ENCODE assay signal across 8 mouse cellular contexts in the genomic region with DNA sequence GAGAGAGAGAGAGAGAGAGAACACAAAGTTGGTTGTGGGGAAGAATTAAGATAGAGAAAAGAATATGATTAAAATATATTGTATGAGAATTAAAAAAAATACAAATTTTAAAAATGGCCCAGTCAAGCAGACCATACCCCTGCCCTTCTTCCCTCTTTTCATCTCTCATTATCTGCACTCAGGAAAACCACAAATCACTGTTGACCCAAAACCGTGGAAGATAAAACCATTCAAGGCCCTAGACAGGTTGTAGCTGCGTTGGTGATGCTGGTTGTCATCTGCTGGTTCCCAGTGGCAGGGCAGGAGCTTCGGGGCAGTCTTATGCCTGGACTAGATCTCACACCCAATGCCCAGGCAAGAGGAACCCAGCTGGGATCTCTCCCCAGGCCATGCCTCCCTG.
DNase-seq lines count a peak whose midpoint lies in the region; ATAC-seq and TF ChIP-seq lines count a peak whose summit lies in the region.

No protein-coding gene starts in this region.

- no peak for DNase-seq in heart, embryonic 10.5 days (ENCODE audit: low spot score)
- no peak for DNase-seq in heart, adult 8-10 months (ENCODE audit: low spot score)
- no peak for DNase-seq in lung, postnatal 0 days (ENCODE audit: low spot score)
- no peak for DNase-seq in lung, adult 18-20 months
- DNase-seq in midbrain, postnatal 0 days (ENCODE audit: low spot score), result no peak
- DNase-seq in cerebellum, adult 11 months, result no peak
- no peak for DNase-seq in adrenal gland, postnatal 25 days

- TF ChIP-seq EP300 in lung, postnatal 0 days (IDR thresholded peaks at IDR 0.05), result no peak

- H3K36me3 ChIP-seq in heart, embryonic 10.5 days, result no peaks in the 10 kb centered on the region
- no peaks in the 10 kb centered on the region for H3K36me3 ChIP-seq in lung, postnatal 0 days (ENCODE audit: insufficient read depth, low read length)
- H3K36me3 ChIP-seq in intestine, embryonic 15.5 days, result no peaks in the 10 kb centered on the region
- H3K36me3 ChIP-seq in midbrain, postnatal 0 days (ENCODE audit: insufficient read depth, low read length), result no peaks in the 10 kb centered on the region

- peak overlapping the region; percentile 35; the same call in 1 of the 2 replicates for H3K4me2 ChIP-seq in lung, postnatal 0 days (replicated peaks; ENCODE audit: low read depth, low read length)
- H3K4me2 ChIP-seq in intestine, embryonic 15.5 days (replicated peaks), result no peak overlapping the region
- H3K4me2 ChIP-seq in midbrain, postnatal 0 days (ENCODE audit: low read depth, low read length, poor library complexity, severe bottlenecking), result 0 out of 2 replicates have a peak overlapping the region, but pooled peaks have one; percentile 7

- no peaks in the 10 kb centered on the region for H3K9me3 ChIP-seq in heart, embryonic 10.5 days
- no peaks in the 10 kb centered on the region for H3K9me3 ChIP-seq in lung, postnatal 0 days (ENCODE audit: low read length)
- no peaks in the 10 kb centered on the region for H3K9me3 ChIP-seq in intestine, embryonic 15.5 days
- H3K9me3 ChIP-seq in midbrain, postnatal 0 days (ENCODE audit: low read length), result no peaks in the 10 kb centered on the region

- 32% methylated on average over 3 of the region's 3 CpGs for WGBS in heart, embryonic 10.5 days
- 54% methylated on average over 3 of the region's 3 CpGs for WGBS in lung, postnatal 0 days
- 59% methylated on average over 3 of the region's 3 CpGs for WGBS in intestine, embryonic 15.5 days
- WGBS in midbrain, postnatal 0 days, result 57% methylated on average over 3 of the region's 3 CpGs

- H3K4me1 ChIP-seq in heart, embryonic 10.5 days, result peaks cover 65% of the 10 kb centered on the region
- peaks cover 24% of the 10 kb centered on the region; the same call in 1 of the 2 replicates for H3K4me1 ChIP-seq in lung, postnatal 0 days (ENCODE audit: insufficient read depth, low read depth, low read length)
- H3K4me1 ChIP-seq in intestine, embryonic 15.5 days (replicated peaks), result peaks cover 50% of the 10 kb centered on the region
- peaks cover 3% of the 10 kb centered on the region; the same call in 1 of the 2 replicates for H3K4me1 ChIP-seq in midbrain, postnatal 0 days (ENCODE audit: insufficient read depth, low read length)

- TF ChIP-seq CTCF in lung, postnatal 0 days (IDR thresholded peaks at IDR 0.05), result no peak
- no peak for TF ChIP-seq CTCF in midbrain, postnatal 0 days (IDR thresholded peaks at IDR 0.05)

- no peak overlapping the region for H3K9ac ChIP-seq in lung, postnatal 0 days (replicated peaks; ENCODE audit: low read depth)
- no peak overlapping the region for H3K9ac ChIP-seq in intestine, embryonic 15.5 days
- H3K9ac ChIP-seq in midbrain, postnatal 0 days (replicated peaks; ENCODE audit: low read length, poor library complexity, severe bottlenecking), result no peak overlapping the region

- peak overlapping the region; percentile 44 for H3K4me3 ChIP-seq in heart, embryonic 10.5 days
- no peak overlapping the region for H3K4me3 ChIP-seq in lung, postnatal 0 days (ENCODE audit: low read depth, low read length)
- no peak overlapping the region for H3K4me3 ChIP-seq in intestine, embryonic 15.5 days (replicated peaks)
- no peak overlapping the region for H3K4me3 ChIP-seq in midbrain, postnatal 0 days (ENCODE audit: low read depth, low read length)

- ATAC-seq in lung, postnatal 0 days, result no peak
- ATAC-seq in intestine, embryonic 15.5 days, result no peak
- no peak for ATAC-seq in midbrain, postnatal 0 days (ENCODE audit: low FRiP score)

- H3K27ac ChIP-seq in heart, embryonic 10.5 days, result peak overlapping the region; percentile 88
- H3K27ac ChIP-seq in lung, postnatal 0 days (ENCODE audit: low read length), result peak overlapping the region; percentile 94
- peak overlapping the region; percentile 94; the same call in 1 of the 2 replicates for H3K27ac ChIP-seq in intestine, embryonic 15.5 days
- no peak overlapping the region; the same call in 1 of the 2 replicates for H3K27ac ChIP-seq in midbrain, postnatal 0 days (ENCODE audit: low read depth, low read length)

- no peaks in the 10 kb centered on the region for H3K27me3 ChIP-seq in heart, embryonic 10.5 days (ENCODE audit: insufficient read depth, poor library complexity, severe bottlenecking)
- H3K27me3 ChIP-seq in lung, postnatal 0 days (replicated peaks; ENCODE audit: insufficient read depth, low read length), result no peaks in the 10 kb centered on the region
- H3K27me3 ChIP-seq in intestine, embryonic 15.5 days (replicated peaks), result no peaks in the 10 kb centered on the region
- no peaks in the 10 kb centered on the region for H3K27me3 ChIP-seq in midbrain, postnatal 0 days (ENCODE audit: insufficient read depth, low read length)
